Mouse (Mus musculus): ENCODE measurements around the gene Fcna.

Gene Fcna

GRCm38 (mm10) chr2:25576965-25577891, 50.6 kb downstream of the Fcna start:
- DNase-seq = peak; percentile 37

- DNase-seq = no peak
These were observed 51.6 kb downstream of the Fcna start for GRCm38 (mm10) chr2:25576028-25576850.

- peak; percentile 57 for DNase-seq
These were observed 52.3 kb downstream of the Fcna start for GRCm38 (mm10) chr2:25575432-25576027.
